Mouse (Mus musculus) ovary, adult 18-20 months (tissue): ENCODE results near the gene Zfp639.
A peak's percentile ranks its signal among the peaks of the same experiment; 100 is the strongest.

Source experiments
- DNase-seq: peaks from one replicate; pipeline ENCODE4 v3.0.0; 2022; ENCODE audit warnings: low spot score, mixed read lengths

The Zfp639 gene

DNA sequence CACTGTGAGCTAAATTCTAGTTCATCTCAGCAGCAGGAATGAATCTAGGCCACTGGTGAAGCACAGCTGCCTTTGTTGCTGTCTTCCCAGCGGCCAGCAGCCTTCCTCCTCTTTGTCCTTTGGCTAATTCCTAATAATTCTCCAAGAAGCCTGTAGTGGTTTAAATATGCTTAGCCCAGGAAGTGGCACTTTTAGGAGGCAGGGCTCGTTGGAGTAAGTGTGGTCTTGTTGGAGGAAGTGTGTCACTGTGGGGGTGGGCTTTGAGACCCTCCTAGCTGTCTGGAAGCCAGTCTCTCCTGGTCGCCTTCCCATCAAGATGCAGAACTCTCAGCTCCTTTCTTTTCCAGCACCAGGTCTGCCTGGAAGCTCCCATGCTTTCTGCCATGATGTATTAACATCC, 4.2 kb upstream of the Zfp639 start:
- DNase-seq: no peak

DNA sequence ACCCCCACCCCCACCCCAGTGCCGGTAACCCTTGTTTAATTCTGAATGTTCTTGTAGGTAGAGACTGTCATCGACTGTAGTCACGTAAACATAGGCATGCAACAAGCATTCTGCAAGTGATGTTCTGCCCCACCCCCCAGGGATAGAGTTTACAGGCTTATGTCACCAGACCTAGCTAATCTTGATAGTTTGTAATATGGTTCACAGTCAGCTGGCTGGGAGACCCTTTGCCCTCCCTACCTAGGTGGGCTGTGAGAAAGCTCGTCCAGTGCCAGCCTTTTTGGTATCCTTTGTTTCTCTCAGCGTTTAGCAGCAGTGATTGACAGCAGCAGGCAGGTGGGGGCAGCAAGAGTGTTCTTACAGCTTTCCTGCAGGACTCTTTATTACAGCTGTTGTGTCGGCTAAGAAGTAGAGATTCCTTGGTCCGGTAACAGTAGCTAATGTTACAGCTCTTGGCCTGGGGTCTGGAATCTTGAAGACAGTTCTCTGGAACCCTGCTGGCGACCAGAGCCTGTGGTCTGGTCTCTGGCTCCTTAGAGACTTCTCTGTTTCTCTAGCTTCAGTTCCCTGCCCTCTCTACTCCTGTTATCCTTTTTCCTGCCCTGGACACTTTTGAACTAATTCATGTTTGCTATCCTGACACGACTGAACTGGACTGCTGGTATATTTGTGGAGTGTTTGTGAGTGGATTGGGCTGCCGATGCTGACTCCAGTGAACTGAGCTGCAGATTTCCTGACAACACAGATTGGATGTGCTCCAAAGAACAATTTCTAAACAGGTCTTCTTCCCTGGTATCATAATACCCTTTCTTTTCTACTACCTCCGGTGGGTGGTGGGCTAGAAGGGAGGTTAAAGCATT, 3.5 kb upstream of the Zfp639 start:
- DNase-seq: no peak

GRCm38 (mm10) chr3:32508666-32509324, 1.3 kb upstream of the Zfp639 start:
- no peak for DNase-seq

DNA sequence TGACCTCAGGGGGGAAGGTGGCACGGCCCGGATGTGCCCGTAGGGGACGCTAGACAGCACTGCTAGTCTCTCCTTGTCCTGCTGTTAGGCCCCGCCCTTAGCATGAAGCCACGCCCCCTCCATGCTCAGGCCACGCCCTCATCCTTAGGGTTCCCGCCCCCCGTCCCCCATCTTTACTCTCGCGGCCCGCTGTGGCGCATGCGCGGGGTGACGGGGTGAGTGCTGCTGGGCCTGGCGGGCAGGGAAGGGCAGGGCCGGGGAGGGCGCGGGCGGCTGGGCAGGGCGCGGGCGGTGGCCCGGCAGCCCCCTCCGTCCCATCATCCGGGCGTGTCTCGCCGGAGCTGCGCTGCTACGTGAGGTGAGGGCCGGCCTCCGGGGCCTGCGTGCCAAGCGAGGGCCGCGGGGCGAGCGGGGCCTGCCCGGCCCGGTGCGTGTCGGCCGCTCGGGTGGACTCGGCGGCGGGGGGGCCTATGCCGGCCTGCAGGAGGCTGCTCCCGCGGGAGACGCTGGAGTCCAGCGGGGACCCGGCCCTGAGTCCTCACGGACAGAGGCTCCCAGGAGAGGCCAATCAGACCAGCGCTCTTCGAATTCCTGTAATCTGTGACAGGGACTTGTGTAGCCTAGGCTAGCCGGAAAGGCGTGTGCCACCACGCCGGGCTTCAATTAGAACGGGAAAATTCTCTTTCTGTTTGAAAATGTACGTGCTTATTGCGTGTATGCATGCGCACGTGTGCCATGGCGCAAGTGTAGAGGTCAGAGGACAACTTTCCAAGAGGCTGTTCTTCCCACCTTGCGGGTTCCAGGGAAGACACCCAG, 524 bp downstream of the Zfp639 start:
- peak; percentile 94 for DNase-seq

DNA sequence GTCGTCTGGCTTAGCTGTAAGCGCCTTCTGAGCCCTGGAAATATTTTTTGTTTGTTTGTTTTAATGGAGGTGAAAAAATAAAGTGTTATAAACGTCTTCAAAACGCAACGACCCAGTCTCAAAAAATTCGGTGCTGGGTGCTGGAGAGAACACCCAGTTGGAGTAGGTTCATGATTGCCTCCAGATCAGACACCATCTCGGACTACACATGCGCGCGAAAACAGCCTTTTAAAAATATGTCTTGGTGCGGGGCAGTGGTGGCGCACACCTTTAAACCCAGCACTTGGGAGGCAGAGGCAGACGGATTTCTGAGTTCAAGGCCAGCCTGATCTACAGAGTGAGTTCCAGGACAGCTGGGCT, 1.1 kb downstream of the Zfp639 start:
- no peak for DNase-seq

DNA sequence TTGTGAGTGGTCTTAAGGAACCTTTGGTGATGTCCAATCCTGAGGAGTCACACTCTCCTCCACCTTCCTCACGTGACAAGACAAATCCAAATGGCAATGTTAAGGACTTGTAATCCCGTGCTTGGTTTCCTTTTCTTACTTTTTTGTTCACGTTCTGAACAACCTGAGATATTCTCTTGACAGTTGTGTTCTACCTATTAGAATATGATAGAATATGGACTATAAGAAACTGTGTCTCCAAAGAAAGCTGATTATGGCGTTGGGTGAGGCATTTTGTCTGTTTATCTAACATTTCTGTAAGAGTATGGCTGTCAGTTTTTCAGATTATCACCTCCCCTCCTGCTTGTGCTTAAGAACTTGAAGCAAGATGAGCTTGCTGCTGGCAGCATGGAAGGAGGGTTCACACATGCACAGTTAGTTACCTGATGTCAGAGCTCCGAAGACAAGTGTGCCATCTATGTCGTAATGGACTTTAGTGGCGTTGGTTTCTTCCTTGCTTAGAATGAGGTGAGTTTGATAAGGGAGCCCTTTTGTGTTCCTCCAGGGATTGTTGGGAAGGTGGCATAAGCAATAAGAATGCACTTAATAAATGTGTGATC, 2.7 kb downstream of the Zfp639 start:
- no peak for DNase-seq

GRCm38 (mm10) chr3:32513528-32513927, 3.5 kb downstream of the Zfp639 start:
- no peak for DNase-seq

DNA sequence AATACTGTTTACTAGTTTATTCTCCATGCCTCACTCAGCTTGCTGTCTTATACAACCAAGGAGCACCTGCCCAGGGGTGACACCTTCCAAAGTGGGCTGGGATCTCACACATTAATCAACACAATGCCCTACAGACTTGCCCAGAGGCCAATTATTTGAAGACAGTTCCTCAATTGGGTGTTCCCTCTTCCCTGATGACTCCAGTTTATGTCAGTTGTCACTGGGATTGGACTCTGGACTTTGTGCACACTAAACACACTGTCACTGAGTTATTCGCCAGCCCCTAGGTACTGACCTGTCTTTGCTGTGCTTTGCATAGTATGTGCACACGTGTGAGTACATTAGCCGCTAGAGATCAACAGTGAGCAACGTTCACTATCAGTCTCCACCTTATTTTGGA, 17.1 kb downstream of the Zfp639 start:
- no peak for DNase-seq

DNA sequence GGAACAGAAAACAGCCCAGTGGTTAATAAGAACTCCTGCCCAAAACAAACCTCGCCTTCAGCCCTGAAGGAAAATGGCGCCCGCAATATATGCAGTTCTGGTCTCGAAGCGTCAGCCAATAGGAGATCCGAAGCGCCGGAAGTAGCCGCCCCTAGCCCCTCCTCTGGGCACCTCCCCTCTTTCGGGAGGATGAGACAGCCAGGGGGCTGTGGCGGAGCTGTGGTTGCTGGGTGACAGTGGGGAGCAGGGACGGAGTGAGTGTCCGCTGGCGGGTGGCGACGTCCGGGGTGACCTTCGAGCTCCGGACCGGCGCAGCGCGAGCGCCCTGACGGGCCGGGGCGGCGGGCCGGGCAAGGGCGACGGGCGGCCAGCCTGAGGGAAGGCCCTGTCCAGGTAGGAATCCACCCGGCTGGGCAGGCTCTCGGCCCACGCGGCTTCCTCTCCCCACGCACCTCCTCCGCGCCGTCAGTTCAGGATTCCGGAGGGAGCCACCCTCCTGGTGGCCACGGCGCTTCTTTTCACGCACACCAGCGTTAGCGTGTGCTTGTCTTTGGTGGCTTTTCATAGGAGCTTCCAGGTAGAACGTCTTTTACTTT, 19.3 kb downstream of the Zfp639 start, which contains the start of gene Mfn1:
Gene Mfn1, plus strand, starts transcription at position 163 of the 596 bp plus-strand sequence.
- peak; percentile 94 for DNase-seq

- DNase-seq: no peak
These were observed 20.0 kb downstream of the Zfp639 start for GRCm38 (mm10) chr3:32530041-32530440.

GRCm38 (mm10) chr3:32535692-32536091, 25.6 kb downstream of the Zfp639 start:
- no peak for DNase-seq

- peak; percentile 49 for DNase-seq
These were observed 27.5 kb downstream of the Zfp639 start for GRCm38 (mm10) chr3:32537556-32537955.

DNA sequence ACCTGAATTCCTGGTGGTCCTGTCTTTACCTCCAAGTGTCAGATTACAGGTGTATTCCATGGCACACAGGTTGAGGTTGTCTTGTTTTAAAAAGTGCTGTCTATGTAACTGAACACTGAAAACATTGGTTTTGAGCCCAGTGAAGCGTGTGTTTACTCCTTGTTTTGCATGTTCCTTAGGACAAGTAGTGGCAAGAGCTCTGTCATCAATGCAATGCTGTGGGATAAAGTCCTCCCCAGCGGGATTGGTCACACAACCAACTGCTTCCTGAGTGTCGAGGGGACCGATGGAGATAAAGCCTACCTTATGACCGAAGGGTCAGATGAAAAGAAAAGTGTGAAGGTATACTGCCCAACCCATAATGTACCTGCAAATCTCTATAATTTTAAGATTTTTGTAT, 28.0 kb downstream of the Zfp639 start:
- DNase-seq: no peak

DNA sequence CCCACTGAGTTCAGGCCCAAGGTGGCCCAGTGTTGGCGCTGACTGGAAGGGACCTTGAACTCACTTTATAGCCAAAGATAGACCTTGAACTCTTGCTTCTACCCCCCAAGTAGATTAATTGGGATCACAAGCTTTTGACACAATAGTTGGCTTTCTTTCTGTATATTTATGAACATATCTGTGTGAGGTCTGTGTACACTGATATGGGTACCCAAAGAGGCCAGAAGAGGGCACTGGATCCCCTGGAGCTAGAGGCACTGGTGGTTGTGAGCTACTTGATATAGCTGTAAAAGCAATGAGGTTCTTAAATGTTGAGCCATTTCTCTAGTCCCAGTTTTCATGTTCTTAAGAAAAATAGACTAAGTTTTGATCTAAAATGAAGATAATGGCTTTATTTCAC, 43.0 kb downstream of the Zfp639 start:
- no peak for DNase-seq

GRCm38 (mm10) chr3:32563401-32563800, 53.3 kb downstream of the Zfp639 start:
- no peak for DNase-seq
